Mouse (Mus musculus) embryonic facial prominence, embryonic 14.5 days (tissue): ENCODE measurements around the gene Cd2bp2. TPM values are rescaled to one million over a fixed set of nuclear protein-coding genes. Genes with fewer than 3 reads are reported as not detected.

Experiments
- ATAC-seq: fragments of 200-750 bp; cut with Nextera tagmentation; 2 replicates; pipeline ENCODE4 v1.8.0; 2017; ENCODE audit warnings: low read depth, moderate number of reproducible peaks, moderate TSS enrichment
- DNase-seq: peaks from one replicate; pipeline ENCODE4 v3.0.0-alpha.2; 2015; ENCODE audit warnings: low spot score
- H3K27ac ChIP-seq: fragments of 300-500 bp; sonication (generic); replicated peaks from 2 replicates; pipeline ENCODE4 v1.5.1; 2014; ENCODE audit warnings: low read depth, mild to moderate bottlenecking, low read length, moderate library complexity
- H3K27me3 ChIP-seq: fragments of 300-500 bp; sonication (generic); replicated peaks from 2 replicates; pipeline ENCODE4 v1.6.1; 2014; ENCODE audit warnings: low read length; ENCODE audit not compliant: control insufficient read depth, insufficient read depth
- H3K36me3 ChIP-seq: fragments of 300-500 bp; sonication (generic); 2 replicates; pipeline ENCODE4 v1.6.1; 2014; ENCODE audit warnings: low read length, mixed read lengths; ENCODE audit not compliant: control insufficient read depth, insufficient read depth
- H3K4me1 ChIP-seq: fragments of 300-500 bp; sonication (generic); 2 replicates; pipeline ENCODE4 v1.6.1; 2014; ENCODE audit warnings: antibody characterized with exemption, low read length; ENCODE audit not compliant: control insufficient read depth, insufficient read depth
- H3K4me2 ChIP-seq: fragments of 300-500 bp; sonication (generic); 2 replicates; pipeline ENCODE4 v1.6.1; 2014; ENCODE audit warnings: low read depth, mild to moderate bottlenecking, low read length, moderate library complexity, mixed read lengths
- H3K4me3 ChIP-seq: fragments of 300-500 bp; sonication (generic); 2 replicates; pipeline ENCODE4 v1.5.1; 2014; ENCODE audit warnings: low read depth, mild to moderate bottlenecking, low read length
- H3K9ac ChIP-seq: fragments of 300-500 bp; sonication (generic); 2 replicates; pipeline ENCODE4 v1.6.1; 2014; ENCODE audit warnings: low read depth, mild to moderate bottlenecking, low read length, moderate library complexity, mixed read lengths
- H3K9me3 ChIP-seq: fragments of 300-500 bp; sonication (generic); 2 replicates; pipeline ENCODE4 v1.6.1; 2016; ENCODE audit warnings: low read length; ENCODE audit not compliant: control insufficient read depth
- WGBS: fragments of 180-500 bp; shearing (Covaris S2); extraction: QIAGEN DNeasy Blood & Tissue Kit; methylation state at CpG from one replicate; pipeline ENCODE4 v1.1.7; 2014; 5-methylcytosine and 5-hydroxymethylcytosine counted together
- polyA plus RNA-seq: library from polyadenylated mRNA; unstranded; fragments of >200 nt; fragmentation: Nextera tagmentation; extraction: Ambion mirVana; gene quantifications from 2 replicates; pipeline ENCODE4 v1.2.1, GENCODE M21; 2014

Gene Cd2bp2
- polyA plus RNA-seq, 1 experiment from 2014 or later: 45.4 TPM

- peak within 1 kb of the TSS; percentile 77 for H3K4me2 ChIP-seq
- peak within 1 kb of the TSS; percentile 96 for H3K27ac ChIP-seq
- H3K4me1 ChIP-seq: peaks cover 21% of the 10 kb centered on the region
- ATAC-seq: peak; percentile 93
- H3K9me3 ChIP-seq: no peaks in the 10 kb centered on the region
- peak within 1 kb of the TSS; percentile 90 for H3K9ac ChIP-seq
- H3K27me3 ChIP-seq: no peaks in the 10 kb centered on the region
- peak; percentile 93 for DNase-seq
- peaks cover 41% of the 10 kb centered on the region for H3K36me3 ChIP-seq
- WGBS: under 1% methylated on average over 45 of the region's 64 CpGs
- H3K4me3 ChIP-seq: peak within 1 kb of the TSS; percentile 93
Measured at GRCm38 (mm10) chr7:127232622-127233367, 36.9 kb upstream of the Cd2bp2 start, which contains the start of the genes Zfp553 and Sept1. Gene Zfp553, plus strand, starts transcription at chr7:127233061. Gene Sept1, minus strand, starts transcription at chr7:127233130.

GRCm38 (mm10) chr7:127231826-127232621, 36.2 kb upstream of the Cd2bp2 start:
- Histone ChIP-seq H3K4me3 (peak overlapping the region; percentile 93), H3K9me3 (no peaks in the 10 kb centered on the region), H3K36me3 (peaks cover 34% of the 10 kb centered on the region), H3K4me1 (peaks cover 21% of the 10 kb centered on the region), H3K27me3 (no peaks in the 10 kb centered on the region), H3K4me2 (peak overlapping the region; percentile 77), H3K27ac (peak overlapping the region; percentile 96), H3K9ac (peak overlapping the region; percentile 90)
- ATAC-seq (no peak), DNase-seq (no peak)
- 5% methylated on average over 20 of the region's 20 CpGs for WGBS

- ATAC-seq: no peak
- H3K4me2 ChIP-seq: peak overlapping the region; percentile 77
- WGBS: 43% methylated on average over 3 of the region's 3 CpGs
- peak overlapping the region; percentile 90 for H3K9ac ChIP-seq
- H3K27ac ChIP-seq: 0 out of 2 replicates have a peak overlapping the region, but pooled peaks have one; percentile 96
- H3K9me3 ChIP-seq: no peaks in the 10 kb centered on the region
- peak overlapping the region; percentile 93 for H3K4me3 ChIP-seq
- H3K36me3 ChIP-seq: peaks cover 27% of the 10 kb centered on the region
- no peaks in the 10 kb centered on the region for H3K27me3 ChIP-seq
- H3K4me1 ChIP-seq: peaks cover 21% of the 10 kb centered on the region
- no peak for DNase-seq
Measured at GRCm38 (mm10) chr7:127231376-127231775, 35.5 kb upstream of the Cd2bp2 start.

GRCm38 (mm10) chr7:127228615-127229303, 32.9 kb upstream of the Cd2bp2 start:
- Histone ChIP-seq H3K4me2 (no peak overlapping the region), H3K9me3 (no peaks in the 10 kb centered on the region), H3K4me1 (peaks cover 15% of the 10 kb centered on the region), H3K27me3 (no peaks in the 10 kb centered on the region), H3K9ac (no peak overlapping the region), H3K36me3 (peaks cover 9% of the 10 kb centered on the region; the same call in 1 of the 2 replicates), H3K4me3 (no peak overlapping the region), H3K27ac (no peak overlapping the region)
- WGBS: 70% methylated on average over 4 of the region's 4 CpGs
- ATAC-seq (0 out of 2 replicates have a peak, but pooled peaks have one; percentile 22), DNase-seq (peak; percentile 81)

GRCm38 (mm10) chr7:127225147-127225995, 29.5 kb upstream of the Cd2bp2 start:
- H3K27ac ChIP-seq: no peak overlapping the region
- H3K4me3 ChIP-seq: no peak overlapping the region
- H3K4me2 ChIP-seq: no peak overlapping the region
- H3K9me3 ChIP-seq: no peaks in the 10 kb centered on the region
- no peak for DNase-seq
- no peak overlapping the region for H3K9ac ChIP-seq
- no peaks in the 10 kb centered on the region for H3K4me1 ChIP-seq
- WGBS: 83% methylated on average over 11 of the region's 11 CpGs
- no peak for ATAC-seq
- no peaks in the 10 kb centered on the region for H3K27me3 ChIP-seq
- H3K36me3 ChIP-seq: 0 out of 2 replicates have a peak, but pooled peaks cover 2% of the 10 kb centered on the region

- no peak for ATAC-seq
- H3K4me1 ChIP-seq: no peaks in the 10 kb centered on the region
- H3K9me3 ChIP-seq: no peaks in the 10 kb centered on the region
- no peak overlapping the region for H3K9ac ChIP-seq
- WGBS: 90% methylated on average over 6 of the region's 6 CpGs
- H3K4me3 ChIP-seq: no peak overlapping the region
- DNase-seq: no peak
- no peaks in the 10 kb centered on the region for H3K27me3 ChIP-seq
- H3K4me2 ChIP-seq: no peak overlapping the region
- H3K27ac ChIP-seq: no peak overlapping the region
- no peaks in the 10 kb centered on the region for H3K36me3 ChIP-seq
Measured at GRCm38 (mm10) chr7:127224616-127225015, 28.8 kb upstream of the Cd2bp2 start.

- Histone ChIP-seq H3K4me2 (no peak overlapping the region), H3K9me3 (no peaks in the 10 kb centered on the region), H3K4me3 (no peak overlapping the region), H3K27me3 (no peaks in the 10 kb centered on the region), H3K27ac (no peak overlapping the region), H3K4me1 (no peaks in the 10 kb centered on the region), H3K9ac (no peak overlapping the region), H3K36me3 (no peaks in the 10 kb centered on the region)
- DNase-seq (no peak), ATAC-seq (no peak)
- 81% methylated on average over 6 of the region's 6 CpGs for WGBS
Measured at GRCm38 (mm10) chr7:127223515-127224478, 27.9 kb upstream of the Cd2bp2 start.
